Mouse (Mus musculus) liver, postnatal 0 days (tissue): ENCODE data around the gene Ctss. TPM values are rescaled to one million over a fixed set of nuclear protein-coding genes. Genes with fewer than 3 reads are reported as not detected.
A peak's percentile ranks its signal among the peaks of the same experiment; 100 is the strongest.

Experiments used
- ATAC-seq: fragments of 200-750 bp; cut with Nextera tagmentation; 2 replicates; pipeline ENCODE4 v1.8.0; 2017; ENCODE audit warnings: mild to moderate bottlenecking, moderate library complexity
- DNase-seq: peaks from one replicate; pipeline ENCODE4 v3.0.0-alpha.2; 2016
- H3K27ac ChIP-seq: fragments of 300-500 bp; sonication (generic); 2 replicates; pipeline ENCODE4 v1.5.1; 2014; ENCODE audit warnings: antibody characterized with exemption, moderate library complexity, mild to moderate bottlenecking, low read depth
- H3K27me3 ChIP-seq: fragments of 300-500 bp; sonication (generic); 2 replicates; pipeline ENCODE4 v1.6.1; 2014; ENCODE audit warnings: low read length, control low read depth, mixed read lengths; ENCODE audit not compliant: insufficient read depth
- H3K36me3 ChIP-seq: fragments of 300-500 bp; sonication (generic); replicated peaks from 2 replicates; pipeline ENCODE4 v1.6.1; 2014; ENCODE audit warnings: mild to moderate bottlenecking, control low read depth, low read length, moderate library complexity, mixed read lengths; ENCODE audit not compliant: insufficient read depth
- H3K4me1 ChIP-seq: fragments of 300-500 bp; sonication (generic); 2 replicates; pipeline ENCODE4 v1.6.1; 2014; ENCODE audit warnings: antibody characterized with exemption, mild to moderate bottlenecking, control low read depth; ENCODE audit not compliant: insufficient read depth
- H3K4me2 ChIP-seq: fragments of 300-500 bp; sonication (generic); 2 replicates; pipeline ENCODE4 v1.6.1; 2014; ENCODE audit warnings: low read depth, mild to moderate bottlenecking, low read length, moderate library complexity, mixed read lengths
- H3K4me3 ChIP-seq: fragments of 300-500 bp; sonication (generic); 2 replicates; pipeline ENCODE4 v1.5.1; 2014; ENCODE audit warnings: low read depth, low read length
- H3K9ac ChIP-seq: fragments of 300-500 bp; sonication (generic); replicated peaks from 2 replicates; pipeline ENCODE4 v1.6.1; 2014; ENCODE audit warnings: mild to moderate bottlenecking, moderate library complexity
- H3K9me3 ChIP-seq: fragments of 300-500 bp; sonication (generic); 2 replicates; pipeline ENCODE4 v1.6.1; 2016; ENCODE audit warnings: mild to moderate bottlenecking, control low read depth, low read length, mixed read lengths
- CTCF ChIP-seq: sonication (generic); IDR thresholded peaks from 2 replicates; pipeline ENCODE4 v1.5.1; 2016; ENCODE audit warnings: antibody characterized with exemption, low read depth
- EP300 ChIP-seq: IDR thresholded peaks from 2 replicates; pipeline ENCODE4 v1.6.1; 2016; ENCODE audit warnings: antibody characterized with exemption, low read depth, mild to moderate bottlenecking
- WGBS: fragments of 180-500 bp; shearing (Covaris S2); extraction: QIAGEN DNeasy Blood & Tissue Kit; methylation state at CpG from one replicate; pipeline ENCODE4 v1.1.7; 2014; ENCODE audit not compliant: insufficient replicate concordance; 5-methylcytosine and 5-hydroxymethylcytosine counted together
- polyA plus RNA-seq: library from polyadenylated mRNA; unstranded; fragments of >200 nt; fragmentation: Nextera tagmentation; extraction: Ambion mirVana; gene quantifications from 2 replicates; pipeline ENCODE4 v1.2.1, GENCODE M21; 2015

Ctss gene
- polyA plus RNA-seq, 1 experiment from 2014 or later, result 92.8 TPM

DNA sequence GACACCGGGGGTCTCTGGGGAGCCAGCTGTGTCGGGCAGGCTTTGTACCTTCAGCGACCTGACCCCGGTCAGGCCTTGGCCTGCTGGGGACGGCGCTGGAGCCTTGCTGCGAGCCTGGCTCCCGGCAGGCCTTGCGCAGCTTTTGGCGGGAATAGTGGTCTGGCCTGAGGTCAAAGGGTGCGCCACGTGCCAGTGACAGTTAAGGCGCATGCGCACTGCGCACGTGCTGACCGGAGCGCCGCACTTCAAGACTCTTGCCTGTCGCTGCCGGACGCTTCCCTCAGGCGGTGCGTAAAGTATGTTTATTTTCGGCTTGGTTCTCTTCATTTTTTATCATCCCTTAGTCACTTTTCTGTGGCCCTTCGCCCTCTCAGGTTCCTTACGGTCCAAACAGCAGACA, 32.9 kb downstream of the Ctss start, which contains the start of gene Hormad1:
Gene Hormad1, plus strand, starts transcription at position 241 of the 400 bp plus-strand sequence.
- Histone ChIP-seq H3K36me3 (no peaks in the 10 kb centered on the region), H3K9ac (no peak within 1 kb of the TSS), H3K9me3 (no peaks in the 10 kb centered on the region), H3K4me1 (no peaks in the 10 kb centered on the region), H3K4me2 (no peak within 1 kb of the TSS), H3K27ac (no peak within 1 kb of the TSS), H3K27me3 (no peaks in the 10 kb centered on the region), H3K4me3 (no peak within 1 kb of the TSS)
- 92% methylated on average over 27 of the region's 27 CpGs for WGBS
- no peak for ATAC-seq
- no peak for TF ChIP-seq EP300
- TF ChIP-seq CTCF, result no peak
- no peak for DNase-seq

DNA sequence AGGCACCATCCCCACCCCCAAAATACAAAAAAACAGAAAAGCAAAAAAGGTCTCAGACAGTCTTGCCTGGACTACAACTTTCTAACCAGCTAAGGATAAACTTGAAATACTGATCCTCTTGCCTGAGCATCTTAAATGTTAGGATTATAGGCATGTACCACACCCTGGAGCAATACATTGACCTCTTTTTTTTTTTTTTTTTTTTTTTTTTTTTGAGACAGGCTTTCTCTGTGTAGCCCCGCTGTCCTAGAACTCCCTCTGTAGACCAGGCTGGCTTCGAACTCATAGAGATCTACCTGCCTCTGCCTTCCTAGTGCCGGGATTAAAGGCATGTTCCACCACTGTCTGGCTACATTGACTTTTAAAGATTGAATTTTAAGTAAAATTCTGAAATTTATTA, 34.2 kb downstream of the Ctss start:
- H3K36me3 ChIP-seq, result no peaks in the 10 kb centered on the region
- no peaks in the 10 kb centered on the region for H3K27me3 ChIP-seq
- 90% methylated on average over 3 of the region's 3 CpGs for WGBS
- no peak overlapping the region for H3K4me2 ChIP-seq
- DNase-seq, result no peak
- H3K9me3 ChIP-seq, result no peaks in the 10 kb centered on the region
- H3K27ac ChIP-seq, result no peak overlapping the region
- no peak overlapping the region for H3K9ac ChIP-seq
- no peak overlapping the region for H3K4me3 ChIP-seq
- no peaks in the 10 kb centered on the region for H3K4me1 ChIP-seq
- ATAC-seq, result no peak
- TF ChIP-seq CTCF, result no peak
- no peak for TF ChIP-seq EP300

DNA sequence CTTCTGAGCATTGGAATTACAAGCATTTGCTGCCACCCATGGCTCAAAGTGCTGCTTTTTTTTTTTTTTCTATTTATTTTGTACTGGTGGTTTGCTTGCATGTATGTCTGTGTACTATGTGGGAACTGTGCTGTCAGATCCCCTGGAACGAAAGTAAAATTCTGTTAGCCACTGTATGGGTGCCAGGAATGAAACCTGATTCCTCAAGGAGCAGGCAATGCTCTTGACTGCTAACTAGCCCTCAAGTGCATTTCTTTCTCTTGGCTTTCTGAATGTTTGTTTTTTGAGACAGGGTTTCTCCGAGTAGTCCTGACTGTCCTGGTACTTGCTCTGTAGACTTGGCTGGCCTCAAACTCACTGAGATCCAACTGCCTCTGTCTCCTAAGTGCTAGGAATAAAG, 35.2 kb downstream of the Ctss start:
- Histone ChIP-seq H3K27ac (no peak overlapping the region), H3K4me2 (no peak overlapping the region), H3K4me3 (no peak overlapping the region), H3K9me3 (no peaks in the 10 kb centered on the region), H3K27me3 (no peaks in the 10 kb centered on the region), H3K4me1 (no peaks in the 10 kb centered on the region), H3K9ac (no peak overlapping the region), H3K36me3 (no peaks in the 10 kb centered on the region)
- ATAC-seq (no peak), DNase-seq (no peak)
- no peak for TF ChIP-seq EP300
- WGBS, result 76% methylated on average over 2 of the region's 2 CpGs

- Histone ChIP-seq H3K4me1 (no peaks in the 10 kb centered on the region), H3K27me3 (no peaks in the 10 kb centered on the region), H3K9me3 (no peaks in the 10 kb centered on the region), H3K27ac (no peak overlapping the region), H3K9ac (no peak overlapping the region), H3K36me3 (no peaks in the 10 kb centered on the region), H3K4me2 (no peak overlapping the region), H3K4me3 (no peak overlapping the region)
- WGBS, result 91% methylated on average over 3 of the region's 3 CpGs
- TF ChIP-seq CTCF (no peak), EP300 (no peak)
- no peak for DNase-seq
- ATAC-seq, result no peak
Observed at GRCm38 (mm10) chr3:95569585-95569984, 43.0 kb downstream of the Ctss start.

DNA sequence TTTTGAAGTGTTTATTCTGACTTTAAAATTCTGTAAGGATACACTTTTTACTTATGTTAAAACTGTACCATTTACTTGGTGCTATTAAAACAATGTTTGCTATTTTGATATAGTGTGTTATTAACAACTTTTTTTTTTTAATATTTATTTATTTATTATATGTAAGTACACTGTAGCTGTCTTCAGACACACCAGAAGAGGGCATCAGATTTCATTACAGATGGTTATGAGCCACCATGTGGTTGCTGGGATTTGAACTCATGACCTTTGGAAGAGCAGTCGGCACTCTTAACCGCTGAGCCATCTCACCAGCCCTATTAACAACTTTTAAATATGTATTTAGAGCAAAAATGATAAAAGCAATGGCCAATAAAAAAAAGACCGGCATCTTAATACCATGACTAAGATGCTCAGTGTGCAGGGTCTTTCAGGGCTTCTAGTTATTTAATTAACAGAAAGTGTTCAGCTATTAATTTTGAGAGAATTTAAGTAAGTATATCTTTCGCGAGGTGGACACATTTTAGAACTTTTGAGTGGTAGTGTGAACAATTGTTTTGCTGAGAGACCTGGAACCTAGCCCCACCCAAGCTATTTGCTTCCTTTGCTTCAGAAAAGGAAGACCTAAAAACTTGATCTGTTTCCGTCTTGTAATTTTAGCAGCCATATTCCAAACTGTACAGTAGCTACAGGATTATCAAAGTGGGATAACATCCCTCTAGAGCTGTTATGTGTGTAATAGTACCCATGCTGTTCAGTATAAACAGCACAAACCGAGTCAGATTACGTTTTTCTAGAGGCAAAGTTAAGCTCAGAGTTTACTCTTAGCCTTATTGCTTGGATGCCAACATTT, 61.4 kb downstream of the Ctss start:
- H3K4me1 ChIP-seq, result peaks cover 5% of the 10 kb centered on the region
- TF ChIP-seq CTCF (no peak), EP300 (no peak)

GRCm38 (mm10) chr3:95588604-95589086, 62.1 kb downstream of the Ctss start, which contains the start of gene Golph3l:
Golph3l (plus strand) TSS chr3:95588934.
- 0% methylated on average over 12 of the region's 12 CpGs for WGBS
- peak; percentile 100 for ATAC-seq
- H3K27ac ChIP-seq, result peak within 1 kb of the TSS; percentile 87
- peak within 1 kb of the TSS; percentile 79 for H3K9ac ChIP-seq
- no peaks in the 10 kb centered on the region for H3K27me3 ChIP-seq
- DNase-seq, result peak; percentile 90
- no peak; the same call in 1 of the 2 replicates for TF ChIP-seq EP300
- TF ChIP-seq CTCF, result no peak; the same call in 1 of the 2 replicates
- peaks cover 5% of the 10 kb centered on the region for H3K4me1 ChIP-seq
- no peaks in the 10 kb centered on the region for H3K9me3 ChIP-seq
- H3K4me3 ChIP-seq, result peak within 1 kb of the TSS; percentile 81
- peak within 1 kb of the TSS; percentile 80 for H3K4me2 ChIP-seq
- peaks cover 18% of the 10 kb centered on the region for H3K36me3 ChIP-seq

More for the DNA sequence above, 61.4 kb downstream of the Ctss start:
- Histone ChIP-seq H3K27ac (peak overlapping the region; percentile 87), H3K4me3 (peak overlapping the region; percentile 81), H3K27me3 (no peaks in the 10 kb centered on the region), H3K9me3 (no peaks in the 10 kb centered on the region), H3K36me3 (peaks cover 13% of the 10 kb centered on the region), H3K4me2 (peak overlapping the region; percentile 80), H3K9ac (peak overlapping the region; percentile 54; the same call in 1 of the 2 replicates)
- DNase-seq (no peak), ATAC-seq (no peak; the same call in 1 of the 2 replicates)
- WGBS, result 51% methylated on average over 8 of the region's 8 CpGs
